Mouse (Mus musculus): Measurements from ENCODE around the gene Slain1.
A peak's percentile ranks its signal among the peaks of the same experiment; 100 is the strongest.

The Slain1 gene

DNA sequence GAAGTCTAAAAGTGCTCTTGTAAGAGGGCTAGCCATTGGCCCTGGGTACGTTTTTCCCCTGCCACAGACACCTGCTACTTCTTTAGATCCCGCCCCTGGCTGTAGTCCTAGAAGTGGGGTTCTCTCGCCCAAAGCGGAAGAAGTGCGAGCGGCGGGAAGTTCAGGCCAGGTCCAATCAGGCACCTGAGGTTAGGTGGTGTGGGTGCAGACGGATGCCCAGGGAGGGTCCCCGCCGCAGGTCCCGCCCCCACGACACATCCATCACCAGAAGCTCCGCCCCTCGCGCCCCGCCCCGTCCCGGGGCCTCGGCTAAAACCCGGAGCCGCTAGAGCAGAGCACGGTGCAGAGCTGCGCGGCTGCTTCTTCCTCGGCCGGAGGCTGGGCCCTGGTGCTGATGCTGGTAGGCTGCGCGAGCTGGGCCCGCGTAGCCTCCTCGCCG, at the start of gene Slain1:
TSS of gene Slain1 (plus strand) at position 333 of the 439 bp plus-strand sequence.
- DNase-seq, result peak; percentile 86

DNA sequence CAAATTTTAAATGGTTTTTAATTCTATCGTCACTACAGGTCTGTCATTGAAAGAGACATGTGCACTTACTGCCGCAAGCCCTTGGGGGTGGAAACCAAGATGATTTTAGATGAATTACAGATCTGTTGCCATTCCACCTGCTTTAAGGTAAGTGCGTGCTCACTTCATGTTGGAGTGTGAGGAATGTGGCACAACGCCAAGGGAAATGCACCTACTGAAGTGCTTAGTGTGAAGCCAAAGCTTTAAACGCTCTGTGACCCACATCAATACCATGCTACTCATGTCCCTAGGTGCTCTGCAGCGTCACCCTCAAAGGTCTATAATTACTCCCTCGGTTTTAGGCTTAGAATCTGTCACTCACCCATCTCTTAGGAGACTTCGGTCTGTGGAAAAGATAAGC, 42.0 kb upstream of the Slain1 start:
- DNase-seq, result no peak

DNA sequence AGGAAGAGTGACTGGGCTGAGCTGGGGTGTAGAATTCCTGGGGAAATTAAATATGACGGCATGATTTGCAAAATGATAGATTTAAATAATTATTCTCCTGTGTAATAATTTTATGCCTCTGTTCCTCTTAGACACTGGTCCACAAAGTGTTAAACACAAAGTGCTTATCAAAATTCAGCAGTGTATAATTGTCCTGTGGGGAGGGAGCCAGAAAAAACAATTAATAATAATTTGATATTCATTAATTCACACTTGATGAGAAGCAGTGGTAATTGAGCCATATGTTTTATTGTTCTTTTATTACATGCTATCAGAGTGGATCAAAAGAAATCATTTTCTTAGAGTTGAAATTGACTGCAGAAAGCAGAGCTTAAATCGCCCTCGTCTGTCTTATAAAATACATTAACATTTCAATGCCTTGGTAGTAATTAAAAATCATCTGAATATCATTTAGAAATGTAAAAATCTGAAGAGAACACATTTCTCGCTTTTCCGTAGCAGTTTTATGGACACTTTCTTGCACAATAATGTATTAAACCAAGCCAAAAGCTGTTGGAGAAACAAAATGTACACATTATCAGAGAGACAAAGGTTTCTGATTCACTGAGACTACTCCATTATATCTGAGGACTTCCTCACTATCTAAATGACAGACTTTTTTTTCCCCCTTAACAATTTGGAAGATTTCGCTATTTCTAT, 36.3 kb upstream of the Slain1 start:
- no peak for DNase-seq

DNA sequence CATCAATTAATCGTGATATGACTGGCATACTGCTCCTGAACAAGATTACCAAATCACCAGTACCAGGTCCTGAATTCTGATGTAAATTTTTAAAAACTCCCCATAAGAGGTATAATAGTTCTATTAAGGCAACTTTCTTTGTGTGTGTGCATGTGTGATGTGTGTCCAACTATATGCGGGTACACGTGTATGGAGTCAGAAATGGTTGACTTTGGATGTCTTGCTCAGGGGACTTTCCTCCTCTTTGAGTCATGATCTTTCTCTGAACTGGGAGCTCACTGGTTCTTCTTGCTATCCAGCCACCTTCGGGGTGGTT, 35.8 kb upstream of the Slain1 start:
- DNase-seq, result no peak

DNA sequence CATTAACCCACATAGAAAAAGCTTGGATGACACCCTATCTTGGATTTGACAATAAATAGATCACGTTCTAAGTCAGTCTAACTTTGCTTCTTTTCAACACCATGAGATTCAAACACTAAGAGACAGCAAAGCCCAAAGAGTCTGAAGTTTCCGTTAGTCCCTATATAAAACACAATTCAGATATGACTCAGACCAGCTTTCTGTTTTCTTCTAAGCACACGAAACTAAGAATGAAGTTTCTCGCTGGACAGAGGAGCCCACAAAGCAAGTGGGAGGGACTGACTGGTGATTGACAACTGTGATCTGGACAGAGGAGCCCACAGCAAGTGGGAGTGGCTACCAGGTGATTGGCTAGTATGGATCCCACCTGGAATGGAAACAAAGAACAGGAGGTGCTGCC, 30.3 kb upstream of the Slain1 start:
- no peak for DNase-seq

DNA sequence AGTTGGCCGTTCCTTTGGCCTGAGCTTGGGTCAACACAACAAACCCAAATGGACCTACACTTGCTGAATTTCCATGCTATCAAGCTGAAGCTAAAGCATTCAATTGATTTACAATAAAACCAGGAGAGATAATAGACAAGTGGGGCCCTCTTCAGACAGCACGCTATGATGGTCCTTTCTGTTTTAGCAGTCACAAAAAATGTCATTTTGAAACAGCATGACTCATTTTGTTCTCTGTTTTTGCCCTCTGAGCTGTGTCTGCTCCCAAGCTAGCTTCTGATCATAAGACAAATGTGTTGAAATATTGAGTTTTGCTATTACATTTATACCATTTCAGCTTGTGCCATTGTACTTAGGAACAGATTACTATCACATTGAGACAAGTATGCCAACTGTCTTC, 28.8 kb upstream of the Slain1 start:
- no peak for DNase-seq

GRCm38 (mm10) chr14:103626100-103626499, 23.9 kb upstream of the Slain1 start:
- no peak for DNase-seq

DNA sequence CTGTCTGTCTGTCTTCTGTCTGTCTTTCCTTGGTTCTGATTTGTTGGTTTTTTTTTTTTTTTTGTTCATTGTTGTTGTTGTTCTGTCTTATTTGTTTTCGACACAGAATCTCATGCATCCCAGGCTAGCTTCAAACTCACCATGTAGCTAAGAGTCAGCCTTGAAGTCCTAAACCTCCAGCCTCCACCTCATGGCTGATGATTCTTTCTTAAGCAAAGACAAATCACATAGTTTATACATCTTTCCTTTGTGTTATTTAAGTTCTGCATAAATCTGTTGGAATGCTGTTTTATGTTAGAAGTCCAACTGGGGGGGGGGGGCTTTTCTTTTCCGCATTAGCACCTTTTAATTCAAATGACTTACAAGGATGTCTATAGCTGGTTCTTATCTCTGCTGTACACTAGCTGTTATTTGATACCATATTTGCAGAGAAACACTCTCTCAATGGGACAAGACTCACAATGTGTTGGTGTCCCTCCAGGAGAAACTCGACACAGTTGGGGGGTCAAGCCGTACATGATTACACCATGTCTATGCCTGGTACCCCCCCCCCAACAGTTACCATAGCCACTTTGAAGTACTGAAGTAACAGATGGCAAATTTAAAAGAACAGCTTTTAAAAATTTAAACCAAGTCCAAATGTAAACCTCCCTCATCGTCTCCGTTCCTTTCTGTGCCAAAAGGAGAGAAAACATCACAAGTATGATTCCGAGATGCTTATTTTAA, 20.2 kb upstream of the Slain1 start:
- no peak for DNase-seq

DNA sequence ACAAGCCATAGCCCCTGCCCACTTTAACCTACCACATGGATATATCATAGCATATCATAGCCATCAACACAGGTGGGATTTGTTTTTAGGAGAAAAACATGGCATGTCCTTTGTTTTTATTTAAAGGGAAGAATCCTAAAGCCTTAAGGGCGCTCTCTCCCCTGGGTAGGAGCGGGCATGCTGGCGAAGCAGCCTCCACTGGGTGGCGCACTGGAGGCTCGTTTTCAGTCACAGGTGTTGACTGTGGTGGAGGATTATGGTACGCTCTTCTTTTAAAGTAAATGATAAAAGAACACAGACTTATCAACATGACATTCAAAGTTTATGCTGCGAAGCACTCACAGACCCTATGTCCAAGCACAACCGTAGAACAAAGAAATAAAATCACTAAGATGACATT, 19.5 kb upstream of the Slain1 start:
- DNase-seq, result no peak

DNA sequence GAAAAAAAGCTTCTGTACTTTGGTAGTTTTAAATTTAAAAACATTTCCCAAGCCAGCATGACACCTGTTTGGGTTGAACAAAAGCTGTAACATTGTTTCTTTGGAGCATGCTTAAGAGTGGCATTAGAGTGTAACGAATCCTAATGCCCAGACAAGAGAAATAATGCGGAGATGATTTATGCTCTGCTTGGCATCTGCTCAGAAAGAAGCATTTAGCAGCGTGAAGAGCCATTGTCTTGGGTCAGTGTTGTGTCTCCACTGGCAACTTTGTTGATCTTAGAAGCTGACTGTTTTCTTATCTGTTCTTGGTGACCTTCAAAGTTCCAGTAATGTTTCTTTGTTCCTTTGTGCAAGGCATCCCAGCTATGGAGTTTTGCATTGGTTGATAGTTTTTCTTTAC, 6.1 kb upstream of the Slain1 start:
- no peak for DNase-seq

DNA sequence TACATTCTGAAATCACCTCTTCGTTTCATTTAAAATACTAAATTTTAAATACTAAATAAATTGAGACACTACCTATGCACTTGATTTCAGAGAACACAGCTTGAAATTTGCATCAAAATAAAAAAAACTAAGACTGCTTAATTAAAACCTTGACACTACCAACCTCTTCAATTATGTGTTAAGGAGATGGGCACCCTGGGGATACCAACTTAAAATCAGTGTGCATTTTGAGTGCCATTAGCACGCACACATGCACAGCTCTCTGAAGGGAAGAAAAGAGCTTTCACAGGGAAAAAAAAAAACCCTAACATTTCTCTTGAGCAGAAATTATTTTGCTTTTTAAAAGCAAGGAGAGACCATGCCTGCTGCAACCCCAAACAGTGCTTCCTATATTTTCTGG, 2.0 kb upstream of the Slain1 start:
- DNase-seq, result no peak

- peak; percentile 15 for DNase-seq
Measured at GRCm38 (mm10) chr14:103648623-103649255, 1.3 kb upstream of the Slain1 start.

DNA sequence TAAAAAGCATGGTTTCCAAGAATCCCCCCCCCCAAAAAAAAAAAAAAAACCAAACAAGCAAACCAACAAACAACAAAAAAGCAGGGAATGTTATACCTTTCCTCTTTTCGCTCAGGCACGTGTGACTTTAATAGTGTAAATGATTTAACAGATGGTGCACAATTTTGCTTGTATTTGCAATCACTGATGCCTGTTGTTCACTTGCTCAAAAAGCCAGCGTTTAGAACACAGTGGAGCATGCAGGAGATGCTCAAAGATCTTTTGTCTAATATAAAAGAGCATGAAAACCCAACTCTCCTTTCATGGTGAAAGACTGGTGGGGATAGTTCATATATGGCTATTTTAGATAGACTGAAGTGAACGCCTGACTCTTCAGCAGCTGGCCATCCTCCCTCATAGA, 726 bp upstream of the Slain1 start:
- no peak for DNase-seq

DNA sequence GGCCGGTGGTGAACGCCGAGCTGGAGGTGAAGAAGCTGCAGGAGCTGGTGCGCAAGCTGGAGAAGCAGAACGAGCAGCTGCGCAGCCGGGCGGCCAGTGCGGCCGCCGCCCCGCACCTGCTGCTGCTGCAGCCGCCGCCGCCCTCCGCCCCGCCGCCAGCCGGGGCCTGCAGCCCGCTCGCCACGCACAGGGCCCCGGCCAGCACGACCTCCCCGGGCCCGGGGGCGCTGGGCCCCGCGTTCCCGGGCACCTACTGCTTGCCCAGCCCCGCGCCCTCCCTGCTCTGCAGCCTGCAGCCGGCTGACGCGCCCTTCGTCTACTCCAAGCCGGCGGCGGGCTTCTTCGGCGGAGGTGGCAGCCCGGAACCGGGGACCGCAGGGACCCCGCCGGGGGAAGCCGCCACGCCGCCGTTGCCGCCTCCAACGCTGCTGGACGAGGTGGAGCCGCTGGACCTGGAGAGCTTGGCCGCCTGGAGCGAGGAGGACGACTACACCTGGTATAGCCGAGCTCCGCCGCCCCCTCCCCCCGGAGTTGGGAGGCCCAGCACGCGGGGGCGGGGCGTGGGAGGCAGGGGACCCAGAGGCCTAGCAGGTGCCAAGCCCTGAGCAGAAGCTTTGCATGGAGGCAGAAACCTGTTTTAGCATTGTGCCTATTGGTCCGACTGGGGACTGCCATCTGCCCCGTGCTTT, 529 bp downstream of the Slain1 start:
- DNase-seq, result peak; percentile 70

- DNase-seq, result no peak
Measured at GRCm38 (mm10) chr14:103651106-103651505, 1.1 kb downstream of the Slain1 start.

GRCm38 (mm10) chr14:103651562-103651961, 1.5 kb downstream of the Slain1 start:
- DNase-seq, result no peak

DNA sequence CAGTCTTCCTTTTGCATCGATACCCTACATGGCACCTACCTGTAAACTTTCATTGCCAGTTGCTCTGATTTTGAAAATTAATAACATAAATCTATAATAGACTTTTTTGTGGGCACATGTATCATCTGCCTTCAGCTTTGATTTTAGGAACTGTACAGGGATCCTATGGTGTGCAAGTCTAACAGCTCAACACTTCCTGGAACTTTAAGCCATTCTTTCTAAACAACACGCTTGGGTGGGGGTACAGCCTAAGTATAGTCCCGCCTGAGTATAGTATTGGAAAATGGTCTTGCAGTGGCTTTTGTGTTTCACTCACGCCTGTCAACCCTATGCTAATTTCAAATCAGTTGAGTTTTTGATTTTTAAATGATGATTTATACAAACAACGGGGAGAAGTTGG, 2.5 kb downstream of the Slain1 start:
- DNase-seq, result no peak

DNA sequence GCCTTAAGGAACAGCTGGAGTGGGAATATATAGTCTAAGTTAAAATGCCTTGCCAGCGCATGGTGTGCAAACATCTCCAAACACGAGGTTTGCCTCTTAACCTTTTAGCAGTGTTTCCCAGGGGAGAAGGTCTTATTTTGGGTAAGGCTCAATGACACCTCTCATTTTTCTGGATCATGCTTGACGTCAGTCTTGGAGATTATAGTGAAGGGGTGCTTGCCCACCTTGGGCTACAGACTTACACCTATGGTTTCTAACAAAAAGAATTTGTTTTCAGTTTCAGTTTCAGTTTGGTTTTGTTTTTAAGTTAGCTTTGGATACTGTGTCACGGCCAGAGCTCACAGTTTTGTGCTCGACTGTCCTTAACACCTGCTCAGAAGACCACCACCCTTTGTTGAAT, 3.8 kb downstream of the Slain1 start:
- DNase-seq, result no peak

DNA sequence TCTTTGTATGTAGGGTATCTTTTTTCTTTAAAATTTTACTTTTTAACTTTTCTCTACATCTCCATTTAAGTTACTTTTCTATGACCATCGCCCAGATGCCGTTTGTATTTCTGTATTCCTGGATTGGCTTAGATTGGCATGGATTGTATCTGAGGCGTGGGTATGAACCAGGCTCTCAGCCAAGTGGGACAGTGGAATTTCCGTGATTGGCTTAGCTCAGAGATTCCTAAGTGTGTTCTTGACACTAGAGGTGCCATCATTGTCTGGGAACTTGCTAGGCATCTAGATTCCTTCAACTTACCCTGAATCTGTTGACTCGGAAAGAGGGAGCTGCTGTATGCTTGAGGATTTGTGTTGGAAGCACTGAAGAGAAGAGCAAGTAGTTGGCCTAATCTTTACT, 5.4 kb downstream of the Slain1 start:
- DNase-seq, result no peak

DNA sequence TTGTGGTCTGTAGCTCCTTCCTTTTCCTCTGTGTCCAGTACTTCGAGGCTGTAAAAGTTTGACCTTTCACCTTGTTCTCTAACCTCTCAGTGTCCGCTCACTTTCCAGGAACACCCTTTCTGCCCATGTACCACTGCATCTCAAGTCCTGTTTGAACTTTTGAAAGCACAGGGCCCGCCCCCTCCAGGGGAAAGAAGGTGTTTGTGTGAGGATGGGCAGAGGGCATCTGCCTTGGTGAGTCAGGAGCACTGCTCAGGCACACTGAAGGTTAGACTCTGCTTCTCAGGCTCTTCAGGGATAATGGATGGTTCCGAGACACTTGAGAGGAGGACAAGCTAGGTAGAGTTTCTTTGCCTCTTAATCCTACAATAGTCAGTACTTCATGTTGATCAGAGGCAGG, 7.8 kb downstream of the Slain1 start:
- no peak for DNase-seq

- no peak for DNase-seq
Measured at GRCm38 (mm10) chr14:103663026-103663425, 13.0 kb downstream of the Slain1 start.

GRCm38 (mm10) chr14:103664391-103664790, 14.4 kb downstream of the Slain1 start:
- DNase-seq, result no peak

- DNase-seq, result no peak
Measured at GRCm38 (mm10) chr14:103666347-103666954, 16.4 kb downstream of the Slain1 start.

Measured in kidney, adult 18-20 months (tissue).